Mouse (Mus musculus): ENCODE results near the gene 1700023F06Rik. TPM values are rescaled to one million over a fixed set of nuclear protein-coding genes. Genes with fewer than 3 reads are reported as not detected.

Gene 1700023F06Rik
- total and polyA plus RNA-seq, 3 experiments: not detected

DNA sequence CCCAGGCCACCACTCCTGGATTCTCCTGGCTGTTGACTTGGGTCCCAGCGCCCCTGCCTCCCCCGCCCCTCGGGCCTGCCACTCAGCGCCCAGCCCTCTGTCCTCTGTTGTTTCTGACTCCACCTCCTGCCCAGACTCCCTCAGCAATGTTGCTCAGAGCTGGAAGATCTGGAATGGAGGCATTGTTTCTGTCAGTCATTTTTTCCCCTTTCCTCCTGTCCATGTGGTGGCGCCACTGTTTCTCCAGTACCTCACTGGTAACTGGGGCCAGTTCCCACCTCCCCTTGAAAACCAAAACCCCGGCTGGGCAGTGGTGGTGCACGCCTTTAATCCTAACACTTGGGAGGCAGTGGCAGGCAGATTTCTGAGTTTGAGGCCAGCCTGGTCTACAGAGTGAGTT lies 46.9 kb downstream of the 1700023F06Rik start:
- in situ Hi-C loops (cut with MboI; ENCODE audit: low pct_ligation_motif_present, low pct_unique_long_range_greater_than_20kb, low sequenced_read_pairs) (loop anchor here (25.0 kb wide), 1 partner anchor 401 kb away; no protein-coding TSS in a partner anchor), dilution Hi-C loops (cut with MboI; ENCODE audit: extremely low pct_ligation_motif_present, extremely low pct_unique_long_range_greater_than_20kb, low sequenced_read_pairs) (no loop called here)
- no peaks in the 10 kb centered on the region for H3K36me3 ChIP-seq (replicated peaks in 1 of 2; ENCODE audit: control insufficient read depth in 1 of 2, insufficient read depth in 1 of 2, low read length in 1 of 2)
- TF ChIP-seq CTCF (conservative IDR thresholded peaks at IDR 0.05 in 1 of 2, IDR thresholded peaks at IDR 0.05 in 1 of 2; ENCODE audit: low read depth in 2 of 2, low read length in 2 of 2) (peak in 1 of 2 experiments; percentile 58; a peak in 2 of 4 replicates), ZNF384 (IDR thresholded peaks at IDR 0.05; ENCODE audit: low read depth, low read length) (no peak), ZC3H11A (IDR thresholded peaks at IDR 0.05; ENCODE audit: low read depth, low read length) (no peak), CHD2 (IDR thresholded peaks at IDR 0.05; ENCODE audit: low read length) (no peak), CHD1 (IDR thresholded peaks at IDR 0.05; ENCODE audit: low read depth, low read length) (no peak), RAD21 (IDR thresholded peaks at IDR 0.05; ENCODE audit: low read depth, low read length) (peak; percentile 15), TCF12 (IDR thresholded peaks at IDR 0.05; ENCODE audit: low read depth, low read length) (no peak), ETS1 (conservative IDR thresholded peaks at IDR 0.05; ENCODE audit: low read depth, low read length) (no peak), MYC (IDR thresholded peaks at IDR 0.05; ENCODE audit: low read depth, low read length) (no peak), ZMIZ1 (IDR thresholded peaks at IDR 0.05; ENCODE audit: low read depth, low read length) (no peak), MEF2A (IDR thresholded peaks at IDR 0.05; ENCODE audit: borderline replicate concordance, low read depth, low read length) (no peak), SMC3 (IDR thresholded peaks at IDR 0.05; ENCODE audit: low read depth, low read length) (peak; percentile 32), IRF4 (IDR thresholded peaks at IDR 0.05; ENCODE audit: low read depth, low read length) (no peak), MXI1 (IDR thresholded peaks at IDR 0.05; ENCODE audit: low read depth, low read length) (no peak), NELFE (IDR thresholded peaks at IDR 0.05; ENCODE audit: low read depth, low read length) (no peak), KAT2A (IDR thresholded peaks at IDR 0.05; ENCODE audit: insufficient replicate concordance, low read length) (no peak), ZKSCAN1 (IDR thresholded peaks at IDR 0.05; ENCODE audit: borderline replicate concordance, low read depth, low read length) (no peak), TBP (conservative IDR thresholded peaks at IDR 0.05; ENCODE audit: low read depth, low read length) (no peak), GABPA (IDR thresholded peaks at IDR 0.05; ENCODE audit: insufficient replicate concordance, low read depth, low read length) (no peak), MAX (IDR thresholded peaks at IDR 0.05; ENCODE audit: low read length) (no peak), JUN (IDR thresholded peaks at IDR 0.05; ENCODE audit: insufficient read depth, low read depth, low read length) (no peak), E2F4 (IDR thresholded peaks at IDR 0.05; ENCODE audit: insufficient replicate concordance, low read depth, low read length) (no peak), PAX5 (IDR thresholded peaks at IDR 0.05; ENCODE audit: low read length) (no peak), ELF1 (IDR thresholded peaks at IDR 0.05; ENCODE audit: low read depth, low read length) (no peak), SIN3A (IDR thresholded peaks at IDR 0.05; ENCODE audit: low read length) (no peak)
- peaks cover 6% of the 10 kb centered on the region for H3K9me3 ChIP-seq (replicated peaks; ENCODE audit: low read length)
- peaks cover 6 to 14% of the 10 kb centered on the region in 2 experiments; a peak in 3 of 4 replicates for H3K4me1 ChIP-seq (ENCODE audit: control insufficient read depth in 1 of 2, insufficient read depth in 2 of 2)
- H3K4me3 ChIP-seq (replicated peaks in 1 of 3; ENCODE audit: low read depth in 2 of 3, low read length in 2 of 3, poor library complexity in 1 of 3): no peak overlapping the region
- no peak overlapping the region for H3K4me2 ChIP-seq (ENCODE audit: insufficient read depth, low read depth, poor library complexity, severe bottlenecking)
- no peak overlapping the region for H3K9ac ChIP-seq (ENCODE audit: insufficient read depth, low read depth)
- no peaks in the 10 kb centered on the region for H3K79me2 ChIP-seq (replicated peaks; ENCODE audit: control insufficient read depth, extremely low read depth, insufficient read depth, poor library complexity, severe bottlenecking)
- H3K27me3 ChIP-seq (replicated peaks): no peaks in the 10 kb centered on the region
- H3K27ac ChIP-seq (ENCODE audit: insufficient read depth, low read depth): no peak overlapping the region
- DNase-seq (ENCODE audit: extremely low read depth): no peak

Data from CH12.LX (cell line).